In genomic region chr9:74058269-74058871, GRCm38 (mm10) we compare ENCODE assay signal across 20 mouse cellular contexts. TPM values are rescaled to one million over a fixed set of nuclear protein-coding genes. Genes with fewer than 3 reads are reported as not detected.
DNase-seq lines count a peak whose midpoint lies in the region; ATAC-seq lines count a peak whose summit lies in the region.
"Had no signal": no experiment of that assay in that cellular context is flagged by ENCODE, and none has a peak within 500 bp of the region (broad histone marks: within the 10 kb centered on the region; RNA-seq: fewer than 3 reads in every experiment).

No protein-coding gene starts in this region.

- no peak overlapping the region for H3K4me2 ChIP-seq in hindbrain, embryonic 13.5 days
- no peak overlapping the region for H3K4me2 ChIP-seq in hindbrain, embryonic 12.5 days (replicated peaks)
- no peak overlapping the region for H3K4me2 ChIP-seq in midbrain, embryonic 14.5 days (ENCODE audit: low read length)
- H3K4me2 ChIP-seq in midbrain, embryonic 11.5 days: no peak overlapping the region
- H3K4me2 ChIP-seq in intestine, embryonic 15.5 days (replicated peaks): no peak overlapping the region
- H3K4me2 ChIP-seq: embryonic facial prominence, embryonic 13.5 days; liver, embryonic 12.5 days had no signal

- no peaks in the 10 kb centered on the region for H3K36me3 ChIP-seq in hindbrain, embryonic 13.5 days
- H3K36me3 ChIP-seq in hindbrain, embryonic 12.5 days: no peaks in the 10 kb centered on the region
- no peaks in the 10 kb centered on the region for H3K36me3 ChIP-seq in midbrain, embryonic 14.5 days (ENCODE audit: control insufficient read depth, insufficient read depth, low read length)
- no peaks in the 10 kb centered on the region for H3K36me3 ChIP-seq in midbrain, embryonic 11.5 days (ENCODE audit: control insufficient read depth, insufficient read depth, low read length)
- H3K36me3 ChIP-seq in intestine, embryonic 15.5 days: no peaks in the 10 kb centered on the region
- H3K36me3 ChIP-seq: embryonic facial prominence, embryonic 13.5 days; liver, embryonic 12.5 days had no signal

- H3K27me3 ChIP-seq in hindbrain, embryonic 13.5 days: no peaks in the 10 kb centered on the region
- H3K27me3 ChIP-seq in hindbrain, embryonic 12.5 days: no peaks in the 10 kb centered on the region
- H3K27me3 ChIP-seq in midbrain, embryonic 14.5 days (ENCODE audit: control insufficient read depth, insufficient read depth, low read length): no peaks in the 10 kb centered on the region
- no peaks in the 10 kb centered on the region for H3K27me3 ChIP-seq in midbrain, embryonic 11.5 days (ENCODE audit: control insufficient read depth, insufficient read depth, low read length)
- no peaks in the 10 kb centered on the region for H3K27me3 ChIP-seq in intestine, embryonic 15.5 days (replicated peaks)
- H3K27me3 ChIP-seq: embryonic facial prominence, embryonic 13.5 days; liver, embryonic 12.5 days had no signal

- no peak overlapping the region for H3K9ac ChIP-seq in hindbrain, embryonic 13.5 days
- H3K9ac ChIP-seq in hindbrain, embryonic 12.5 days: no peak overlapping the region
- H3K9ac ChIP-seq in midbrain, embryonic 14.5 days (replicated peaks; ENCODE audit: low read length): no peak overlapping the region
- no peak overlapping the region for H3K9ac ChIP-seq in midbrain, embryonic 11.5 days (ENCODE audit: low read length)
- H3K9ac ChIP-seq in intestine, embryonic 15.5 days: no peak overlapping the region
- H3K9ac ChIP-seq: embryonic facial prominence, embryonic 13.5 days; liver, embryonic 12.5 days had no signal

- H3K27ac ChIP-seq in hindbrain, embryonic 13.5 days: peak overlapping the region; percentile 58
- no peak overlapping the region for H3K27ac ChIP-seq in hindbrain, embryonic 12.5 days
- no peak overlapping the region for H3K27ac ChIP-seq in midbrain, embryonic 14.5 days (replicated peaks; ENCODE audit: low read depth, low read length)
- no peak overlapping the region for H3K27ac ChIP-seq in midbrain, embryonic 11.5 days (ENCODE audit: low read depth, low read length)
- H3K27ac ChIP-seq in intestine, embryonic 15.5 days: no peak overlapping the region
- H3K27ac ChIP-seq: embryonic facial prominence, embryonic 13.5 days; liver, embryonic 12.5 days; stomach, postnatal 0 days had no signal

- ATAC-seq in hindbrain, embryonic 13.5 days (ENCODE audit: low FRiP score): no peak
- no peak for ATAC-seq in hindbrain, embryonic 12.5 days (ENCODE audit: low FRiP score)
- ATAC-seq in midbrain, embryonic 14.5 days (ENCODE audit: low FRiP score, low TSS enrichment): 0 out of 2 replicates have a peak, but pooled peaks have one; percentile 24
- no peak for ATAC-seq in midbrain, embryonic 11.5 days (ENCODE audit: low FRiP score)
- ATAC-seq in intestine, embryonic 15.5 days: no peak
- ATAC-seq: intestine, embryonic 16.5 days; liver, embryonic 12.5 days; lung, postnatal 0 days; Patski had no signal

- H3K9me3 ChIP-seq in hindbrain, embryonic 13.5 days: no peaks in the 10 kb centered on the region
- no peaks in the 10 kb centered on the region for H3K9me3 ChIP-seq in hindbrain, embryonic 12.5 days (replicated peaks)
- H3K9me3 ChIP-seq in midbrain, embryonic 14.5 days (ENCODE audit: control insufficient read depth, low read length): no peaks in the 10 kb centered on the region
- H3K9me3 ChIP-seq in midbrain, embryonic 11.5 days (ENCODE audit: control insufficient read depth, low read length): no peaks in the 10 kb centered on the region
- H3K9me3 ChIP-seq in intestine, embryonic 15.5 days: no peaks in the 10 kb centered on the region
- H3K9me3 ChIP-seq: embryonic facial prominence, embryonic 13.5 days; liver, embryonic 12.5 days had no signal

- DNase-seq in adrenal gland, postnatal 36 days: peak; percentile 1 to 5
- DNase-seq in adrenal gland, adult 18-20 months (ENCODE audit: low spot score in 2 of 2): no peak
- peak; percentile 74 for DNase-seq in midbrain, embryonic 14.5 days
- no peak for DNase-seq in midbrain, embryonic 11.5 days (ENCODE audit: low spot score, missing footprints)
- DNase-seq in frontal cortex, postnatal 10 days (ENCODE audit: low spot score in 2 of 2): no peak
- DNase-seq: cerebellum, postnatal 36 days; retina, postnatal 1 day; thymus, postnatal 25 days had no signal

- 53% methylated on average over 5 of the region's 5 CpGs for WGBS in hindbrain, embryonic 13.5 days
- WGBS in hindbrain, embryonic 12.5 days: 66% methylated on average over 5 of the region's 5 CpGs
- 32% methylated on average over 5 of the region's 5 CpGs for WGBS in midbrain, embryonic 14.5 days
- WGBS in midbrain, embryonic 11.5 days: 63% methylated on average over 5 of the region's 5 CpGs
- 59% methylated on average over 5 of the region's 5 CpGs for WGBS in intestine, embryonic 15.5 days

- no peak overlapping the region for H3K4me3 ChIP-seq in hindbrain, embryonic 13.5 days
- H3K4me3 ChIP-seq in hindbrain, embryonic 12.5 days: no peak overlapping the region
- no peak overlapping the region for H3K4me3 ChIP-seq in midbrain, embryonic 14.5 days (replicated peaks; ENCODE audit: low read depth, low read length)
- H3K4me3 ChIP-seq in midbrain, embryonic 11.5 days (ENCODE audit: low read depth, low read length): no peak overlapping the region
- H3K4me3 ChIP-seq in intestine, embryonic 15.5 days (replicated peaks): no peak overlapping the region
- H3K4me3 ChIP-seq: embryonic facial prominence, embryonic 13.5 days; liver, embryonic 12.5 days had no signal

- H3K4me1 ChIP-seq in hindbrain, embryonic 13.5 days (replicated peaks): peaks cover 14% of the 10 kb centered on the region
- H3K4me1 ChIP-seq in hindbrain, embryonic 12.5 days: peaks cover 14% of the 10 kb centered on the region
- peaks cover 12% of the 10 kb centered on the region for H3K4me1 ChIP-seq in midbrain, embryonic 14.5 days (ENCODE audit: control insufficient read depth, insufficient read depth, low read length)
- peaks cover 3% of the 10 kb centered on the region; the same call in 1 of the 2 replicates for H3K4me1 ChIP-seq in midbrain, embryonic 11.5 days (ENCODE audit: control insufficient read depth, insufficient read depth, low read length)
- no peaks in the 10 kb centered on the region for H3K4me1 ChIP-seq in intestine, embryonic 15.5 days (replicated peaks)
- H3K4me1 ChIP-seq: embryonic facial prominence, embryonic 13.5 days; liver, embryonic 12.5 days had no signal

RNA-seq across cellular contexts. Expression of gene Wdr72, which starts 51.8 kb away (rescaled TPM):
- not detected for total RNA-seq in adrenal gland, postnatal 36 days (2021)
- total RNA-seq in adrenal gland, adult 18-20 months (2021): under 1 TPM in 1 of 2 experiments, not detected in 1; 0.07 TPM
- polyA plus RNA-seq in hindbrain, embryonic 13.5 days (2015; fragmentation: Nextera tagmentation; extraction: Ambion mirVana): 0.60 and 0.68 TPM in 2 replicates
- polyA plus RNA-seq in hindbrain, embryonic 12.5 days (2016; fragmentation: Nextera tagmentation; extraction: Ambion mirVana): 0.56 and 0.69 TPM in 2 replicates
- polyA plus RNA-seq in midbrain, embryonic 14.5 days (2014; fragmentation: Nextera tagmentation; extraction: Ambion mirVana): 0.34 and 0.98 TPM in 2 replicates
- polyA plus RNA-seq in midbrain, embryonic 11.5 days (2014; fragmentation: Nextera tagmentation; extraction: Ambion mirVana): 0.90 and 0.91 TPM in 2 replicates
- polyA plus RNA-seq in intestine, embryonic 15.5 days (2015; fragmentation: Nextera tagmentation; extraction: Ambion mirVana): 0.15 and 0.16 TPM in 2 replicates
- total RNA-seq: granulocyte monocyte progenitor cell, adult 5-6 weeks; left cerebral cortex, postnatal 36 days; megakaryocyte-erythroid progenitor cell, adult 5-6 weeks had no signal

Comparison
In these comparisons a context has a peak if more than half of its experiments do, and no peak if none do; other contexts are left out.
1. DNase-seq: peak in adrenal gland, postnatal 36 days (2 of 2) and midbrain, embryonic 14.5 days (single experiment); none in adrenal gland, adult 18-20 months (0 of 2), midbrain, embryonic 11.5 days (single experiment) and frontal cortex, postnatal 10 days (0 of 2).